Mouse (Mus musculus) hindbrain, embryonic 12.5 days (tissue): ENCODE data around the gene Zfp787. TPM values are rescaled to one million over a fixed set of nuclear protein-coding genes. Genes with fewer than 3 reads are reported as not detected.

Source experiments
- ATAC-seq: fragments of 200-750 bp; cut with Nextera tagmentation; 2 replicates; pipeline ENCODE4 v1.8.0; 2017; ENCODE audit warnings: moderate TSS enrichment; ENCODE audit not compliant: low FRiP score
- H3K27ac ChIP-seq: fragments of 300-500 bp; sonication (generic); 2 replicates; pipeline ENCODE4 v1.5.1; 2016; ENCODE audit warnings: mild to moderate bottlenecking
- H3K27me3 ChIP-seq: fragments of 300-500 bp; sonication (generic); 2 replicates; pipeline ENCODE4 v1.6.1; 2016; ENCODE audit warnings: mild to moderate bottlenecking
- H3K36me3 ChIP-seq: fragments of 300-500 bp; sonication (generic); 2 replicates; pipeline ENCODE4 v1.6.1; 2016; ENCODE audit warnings: mild to moderate bottlenecking
- H3K4me1 ChIP-seq: fragments of 300-500 bp; sonication (generic); 2 replicates; pipeline ENCODE4 v1.6.1; 2016
- H3K4me2 ChIP-seq: fragments of 300-500 bp; sonication (generic); replicated peaks from 2 replicates; pipeline ENCODE4 v1.6.1; 2016; ENCODE audit warnings: mild to moderate bottlenecking
- H3K4me3 ChIP-seq: fragments of 300-500 bp; sonication (generic); 2 replicates; pipeline ENCODE4 v1.5.1; 2016; ENCODE audit warnings: mild to moderate bottlenecking
- H3K9ac ChIP-seq: fragments of 300-500 bp; sonication (generic); 2 replicates; pipeline ENCODE4 v1.6.1; 2016; ENCODE audit warnings: mild to moderate bottlenecking, moderate library complexity
- H3K9me3 ChIP-seq: fragments of 300-500 bp; sonication (generic); replicated peaks from 2 replicates; pipeline ENCODE4 v1.6.1; 2016; ENCODE audit warnings: mild to moderate bottlenecking
- WGBS: fragments of 180-500 bp; shearing (Covaris S2); methylation state at CpG from one replicate; pipeline ENCODE4 v1.1.7; 2016; 5-methylcytosine and 5-hydroxymethylcytosine counted together
- polyA plus RNA-seq: library from polyadenylated mRNA; unstranded; fragments of >200 nt; fragmentation: Nextera tagmentation; extraction: Ambion mirVana; gene quantifications from 2 replicates; pipeline ENCODE4 v1.2.1, GENCODE M21; 2016

The Zfp787 gene
- 32.5 and 34.8 TPM in 2 replicates for polyA plus RNA-seq

- peak within 1 kb of the TSS; percentile 81 for H3K4me3 ChIP-seq
- WGBS = under 1% methylated on average over 49 of the region's 54 CpGs
- H3K27me3 ChIP-seq = no peaks in the 10 kb centered on the region
- peak within 1 kb of the TSS; percentile 94 for H3K27ac ChIP-seq
- H3K4me1 ChIP-seq = peaks cover 20% of the 10 kb centered on the region
- peak; percentile 98 for ATAC-seq
- H3K9me3 ChIP-seq = no peaks in the 10 kb centered on the region
- peak within 1 kb of the TSS; percentile 91 for H3K9ac ChIP-seq
- peak within 1 kb of the TSS; percentile 97 for H3K4me2 ChIP-seq
- no peaks in the 10 kb centered on the region for H3K36me3 ChIP-seq
These were observed at the start of gene Zfp787 for GRCm38 (mm10) chr7:6155901-6156411. Gene Zfp787 (minus strand): TSS chr7:6155997.

DNA sequence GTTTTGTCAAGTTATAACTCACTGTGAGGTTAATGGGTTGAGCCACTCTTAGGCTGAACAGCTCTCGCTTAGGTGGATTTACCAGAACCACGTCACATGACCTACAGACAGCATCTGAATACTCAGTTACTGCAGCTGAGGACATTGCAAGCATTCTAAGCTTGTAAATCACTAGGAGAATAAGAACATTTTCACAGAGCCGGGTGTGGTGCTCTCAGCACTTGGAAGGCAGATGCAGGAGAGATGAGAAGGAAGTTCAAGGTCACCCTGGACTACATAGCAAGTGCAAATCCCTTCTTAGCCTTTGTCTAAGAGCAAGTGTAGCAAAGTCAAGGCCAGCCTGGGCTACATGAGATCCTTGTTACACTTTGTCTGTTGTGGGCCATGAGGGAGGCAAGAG lies 48.4 kb upstream of the Zfp787 start:
- no peaks in the 10 kb centered on the region for H3K36me3 ChIP-seq
- WGBS = 90% methylated on average over 3 of the region's 3 CpGs
- H3K4me2 ChIP-seq = no peak overlapping the region

DNA sequence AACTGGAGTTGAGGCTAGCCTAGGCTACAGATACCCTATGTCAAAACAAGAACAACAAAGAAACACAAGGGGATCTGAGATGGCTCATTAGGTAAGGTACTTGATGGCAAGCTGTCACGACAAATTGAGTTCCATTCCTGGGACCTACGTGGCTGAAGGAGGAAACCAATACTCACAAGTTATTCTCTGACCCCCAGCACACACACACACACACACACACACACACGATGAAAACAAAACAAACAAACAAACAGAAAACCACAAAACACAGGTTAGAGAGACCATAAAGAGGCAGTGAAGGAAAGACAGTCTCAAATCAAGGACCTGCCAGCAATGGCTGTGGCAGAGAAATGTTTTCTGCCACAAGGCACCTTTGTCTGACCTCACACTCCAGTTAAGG lies 41.0 kb upstream of the Zfp787 start, which contains the start of gene Galp:
TSS of gene Galp (plus strand) at position 301 of the 400 bp plus-strand sequence.
- Histone ChIP-seq H3K27ac (no peak within 1 kb of the TSS), H3K27me3 (no peaks in the 10 kb centered on the region), H3K4me1 (no peaks in the 10 kb centered on the region), H3K9me3 (no peaks in the 10 kb centered on the region), H3K4me3 (no peak within 1 kb of the TSS), H3K4me2 (no peak within 1 kb of the TSS), H3K36me3 (no peaks in the 10 kb centered on the region), H3K9ac (no peak within 1 kb of the TSS)
- WGBS = 64% methylated on average over 3 of the region's 3 CpGs
- no peak for ATAC-seq

More for the DNA sequence above, 48.4 kb upstream of the Zfp787 start:
- ATAC-seq = no peak
- Histone ChIP-seq H3K27me3 (no peaks in the 10 kb centered on the region), H3K4me3 (no peak overlapping the region), H3K9me3 (no peaks in the 10 kb centered on the region), H3K4me1 (no peaks in the 10 kb centered on the region), H3K27ac (no peak overlapping the region), H3K9ac (no peak overlapping the region)

GRCm38 (mm10) chr7:6195777-6196176 lies 40.0 kb upstream of the Zfp787 start:
- WGBS = 57% methylated on average over 2 of the region's 2 CpGs
- H3K27ac ChIP-seq = no peak overlapping the region
- no peak for ATAC-seq

DNA sequence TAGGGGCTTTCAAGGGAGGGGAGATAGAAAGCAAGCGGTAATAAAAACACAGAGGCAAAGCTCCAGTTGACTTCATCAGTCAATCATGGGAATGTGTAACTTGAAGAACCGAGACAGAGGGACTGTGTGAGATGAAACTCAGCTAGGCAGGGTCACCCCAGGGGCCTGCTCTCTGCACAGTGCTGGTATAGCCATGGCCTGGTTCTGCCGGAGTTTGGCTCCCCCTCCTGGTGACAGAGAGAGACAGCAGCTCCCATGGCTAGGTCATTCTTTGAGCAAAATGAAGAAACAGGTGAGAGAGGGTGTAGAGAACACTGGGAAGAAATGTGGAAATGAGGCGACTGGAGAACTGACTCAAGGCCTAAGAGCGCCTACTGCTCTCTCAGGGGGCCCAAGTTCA lies 38.3 kb upstream of the Zfp787 start:
- Histone ChIP-seq H3K4me2 (no peak overlapping the region), H3K9me3 (no peaks in the 10 kb centered on the region), H3K4me1 (no peaks in the 10 kb centered on the region), H3K27me3 (peaks cover 6% of the 10 kb centered on the region; the same call in 1 of the 2 replicates), H3K9ac (no peak overlapping the region), H3K36me3 (peaks cover 15% of the 10 kb centered on the region), H3K4me3 (no peak overlapping the region), H3K27ac (no peak overlapping the region)
- ATAC-seq = peak; percentile 65
- WGBS = 22% methylated on average over 5 of the region's 5 CpGs

More at GRCm38 (mm10) chr7:6195777-6196176, 40.0 kb upstream of the Zfp787 start:
- H3K9me3 ChIP-seq = no peaks in the 10 kb centered on the region
- H3K27me3 ChIP-seq = no peaks in the 10 kb centered on the region
- no peaks in the 10 kb centered on the region for H3K4me1 ChIP-seq
- H3K36me3 ChIP-seq = no peaks in the 10 kb centered on the region
- no peak overlapping the region for H3K4me2 ChIP-seq
- H3K9ac ChIP-seq = no peak overlapping the region
- no peak overlapping the region for H3K4me3 ChIP-seq

DNA sequence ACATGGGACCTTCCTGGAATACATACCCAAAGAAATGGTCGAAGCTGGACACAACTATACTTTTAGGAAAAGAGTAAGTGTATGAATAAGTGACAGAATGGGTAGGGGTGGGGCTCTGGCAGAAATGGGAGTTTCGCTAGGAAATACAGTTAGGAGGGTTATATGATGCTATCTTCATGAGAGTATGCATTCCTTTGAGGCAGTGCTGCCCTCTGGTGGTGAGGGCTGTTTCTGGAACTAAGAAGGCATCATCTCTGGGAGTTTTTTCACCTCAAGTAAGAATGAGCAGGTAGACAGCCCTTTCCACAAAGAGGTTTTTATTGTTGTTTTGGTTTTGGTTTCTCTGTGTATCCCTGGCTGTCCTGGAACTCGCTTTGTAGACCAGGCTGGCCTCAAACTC lies 35.6 kb upstream of the Zfp787 start:
- H3K9ac ChIP-seq = no peak overlapping the region
- 37% methylated on average over 3 of the region's 3 CpGs for WGBS
- no peak overlapping the region for H3K4me2 ChIP-seq
- H3K9me3 ChIP-seq = no peaks in the 10 kb centered on the region
- peaks cover 43% of the 10 kb centered on the region for H3K36me3 ChIP-seq
- H3K27me3 ChIP-seq = peaks cover 6% of the 10 kb centered on the region; the same call in 1 of the 2 replicates
- H3K27ac ChIP-seq = no peak overlapping the region
- H3K4me1 ChIP-seq = no peaks in the 10 kb centered on the region
- no peak overlapping the region for H3K4me3 ChIP-seq
- ATAC-seq = 0 out of 2 replicates have a peak, but pooled peaks have one; percentile 4

DNA sequence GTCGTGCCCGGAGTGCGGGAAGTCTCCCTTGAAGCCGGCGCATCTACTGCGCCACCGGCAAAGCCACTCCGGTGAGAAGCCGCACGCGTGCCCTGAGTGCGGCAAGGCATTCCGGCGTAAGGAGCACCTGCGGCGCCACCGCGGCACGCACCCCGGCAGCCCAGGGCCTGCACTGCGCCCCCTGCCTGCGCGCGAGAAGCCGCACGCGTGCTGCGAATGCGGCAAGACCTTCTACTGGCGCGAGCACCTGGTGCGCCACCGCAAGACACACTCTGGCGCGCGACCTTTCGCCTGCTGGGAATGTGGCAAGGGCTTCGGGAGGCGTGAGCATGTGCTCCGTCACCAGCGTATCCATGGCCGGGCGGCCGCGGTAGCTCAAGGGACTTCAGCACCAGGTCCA lies 33.7 kb upstream of the Zfp787 start:
- Histone ChIP-seq H3K9me3 (no peaks in the 10 kb centered on the region), H3K4me3 (no peak overlapping the region), H3K36me3 (peaks cover 59% of the 10 kb centered on the region), H3K9ac (0 out of 2 replicates have a peak overlapping the region, but pooled peaks have one; percentile 23), H3K4me1 (no peaks in the 10 kb centered on the region), H3K27ac (no peak overlapping the region), H3K27me3 (peaks cover 6% of the 10 kb centered on the region; the same call in 1 of the 2 replicates), H3K4me2 (no peak overlapping the region)
- 45% methylated on average over 44 of the region's 45 CpGs for WGBS
- no peak for ATAC-seq

GRCm38 (mm10) chr7:6186756-6187155 lies 31.0 kb upstream of the Zfp787 start:
- no peak overlapping the region for H3K27ac ChIP-seq
- whole genome bisulfite sequencing = 79% methylated on average over 2 of the region's 2 CpGs
- H3K36me3 ChIP-seq = peaks cover 76% of the 10 kb centered on the region
- no peak for ATAC-seq
- H3K9ac ChIP-seq = no peak overlapping the region
- peaks cover 6% of the 10 kb centered on the region; the same call in 1 of the 2 replicates for H3K27me3 ChIP-seq
- no peak overlapping the region for H3K4me2 ChIP-seq
- no peaks in the 10 kb centered on the region for H3K4me1 ChIP-seq
- no peaks in the 10 kb centered on the region for H3K9me3 ChIP-seq
- no peak overlapping the region for H3K4me3 ChIP-seq

- ATAC-seq = no peak
- no peak overlapping the region for H3K27ac ChIP-seq
- no peak overlapping the region for H3K9ac ChIP-seq
- WGBS = 89% methylated on average over 2 of the region's 2 CpGs
- no peaks in the 10 kb centered on the region for H3K4me1 ChIP-seq
- H3K4me2 ChIP-seq = no peak overlapping the region
- no peaks in the 10 kb centered on the region for H3K9me3 ChIP-seq
- no peak overlapping the region for H3K4me3 ChIP-seq
- H3K36me3 ChIP-seq = peaks cover 76% of the 10 kb centered on the region
- H3K27me3 ChIP-seq = peaks cover 6% of the 10 kb centered on the region; the same call in 1 of the 2 replicates
These were observed 30.4 kb upstream of the Zfp787 start for GRCm38 (mm10) chr7:6186176-6186575.

- Histone ChIP-seq H3K4me3 (no peak overlapping the region), H3K36me3 (peaks cover 73% of the 10 kb centered on the region), H3K27ac (no peak overlapping the region), H3K27me3 (peaks cover 6% of the 10 kb centered on the region; the same call in 1 of the 2 replicates), H3K9me3 (no peaks in the 10 kb centered on the region), H3K4me1 (no peaks in the 10 kb centered on the region), H3K4me2 (no peak overlapping the region), H3K9ac (no peak overlapping the region)
- 84% methylated on average over 1 of the region's 1 CpGs for WGBS
- no peak for ATAC-seq
These were observed 29.6 kb upstream of the Zfp787 start for GRCm38 (mm10) chr7:6185391-6185790.

GRCm38 (mm10) chr7:6184521-6184920 lies 28.7 kb upstream of the Zfp787 start:
- Histone ChIP-seq H3K9me3 (no peaks in the 10 kb centered on the region), H3K27ac (no peak overlapping the region), H3K4me1 (no peaks in the 10 kb centered on the region), H3K36me3 (peaks cover 65% of the 10 kb centered on the region), H3K9ac (no peak overlapping the region), H3K27me3 (peaks cover 4% of the 10 kb centered on the region; the same call in 1 of the 2 replicates), H3K4me3 (no peak overlapping the region), H3K4me2 (no peak overlapping the region)
- ATAC-seq = no peak
- WGBS = 89% methylated on average over 8 of the region's 8 CpGs

DNA sequence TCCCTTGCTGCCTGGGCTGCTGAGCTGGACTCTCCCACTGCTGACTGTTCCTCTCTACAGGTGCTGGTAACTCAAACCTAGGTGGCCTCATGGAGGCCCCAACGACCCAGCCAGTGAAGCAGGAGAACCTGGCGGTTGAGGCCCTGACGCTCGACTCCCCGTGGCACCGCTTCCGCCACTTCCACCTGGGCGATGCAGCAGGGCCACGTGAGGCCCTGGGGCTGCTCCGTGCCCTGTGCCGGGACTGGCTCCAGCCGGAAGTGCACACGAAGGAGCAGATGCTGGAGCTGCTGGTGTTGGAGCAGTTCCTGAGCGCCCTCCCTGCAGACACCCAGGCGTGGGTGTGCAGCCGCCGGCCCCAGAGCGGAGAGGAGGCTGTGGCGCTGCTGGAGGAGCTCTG lies 28.0 kb upstream of the Zfp787 start:
- Histone ChIP-seq H3K9me3 (no peaks in the 10 kb centered on the region), H3K27me3 (no peaks in the 10 kb centered on the region), H3K9ac (no peak overlapping the region), H3K4me3 (no peak overlapping the region), H3K4me1 (no peaks in the 10 kb centered on the region), H3K36me3 (peaks cover 62% of the 10 kb centered on the region), H3K4me2 (no peak overlapping the region), H3K27ac (no peak overlapping the region)
- 96% methylated on average over 19 of the region's 19 CpGs for WGBS
- no peak for ATAC-seq

DNA sequence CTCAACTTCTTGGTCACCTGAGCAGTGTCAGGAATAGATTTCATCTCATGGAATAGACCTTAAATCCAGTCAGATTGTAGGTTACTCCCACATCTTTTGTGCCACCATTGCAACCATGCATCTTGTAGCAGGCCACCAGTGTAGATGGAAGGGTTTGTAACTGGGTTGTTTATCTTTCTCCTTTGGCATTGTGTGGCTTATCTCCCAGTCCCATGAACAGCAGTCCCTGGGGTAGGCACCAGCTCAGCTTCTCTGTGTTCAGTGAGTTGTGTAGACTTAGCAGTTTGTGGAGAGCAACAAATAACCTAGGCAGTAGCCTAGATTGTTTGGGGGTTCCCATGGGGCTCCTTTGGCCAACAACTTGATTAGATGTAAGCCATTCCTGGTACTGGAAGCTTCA lies 27.1 kb upstream of the Zfp787 start:
- no peak overlapping the region for H3K27ac ChIP-seq
- no peak overlapping the region for H3K4me3 ChIP-seq
- peaks cover 56% of the 10 kb centered on the region for H3K36me3 ChIP-seq
- no peak overlapping the region for H3K4me2 ChIP-seq
- H3K9me3 ChIP-seq = no peaks in the 10 kb centered on the region
- ATAC-seq = no peak
- H3K9ac ChIP-seq = no peak overlapping the region
- no peaks in the 10 kb centered on the region for H3K4me1 ChIP-seq
- H3K27me3 ChIP-seq = no peaks in the 10 kb centered on the region
